In the genomic region with DNA sequence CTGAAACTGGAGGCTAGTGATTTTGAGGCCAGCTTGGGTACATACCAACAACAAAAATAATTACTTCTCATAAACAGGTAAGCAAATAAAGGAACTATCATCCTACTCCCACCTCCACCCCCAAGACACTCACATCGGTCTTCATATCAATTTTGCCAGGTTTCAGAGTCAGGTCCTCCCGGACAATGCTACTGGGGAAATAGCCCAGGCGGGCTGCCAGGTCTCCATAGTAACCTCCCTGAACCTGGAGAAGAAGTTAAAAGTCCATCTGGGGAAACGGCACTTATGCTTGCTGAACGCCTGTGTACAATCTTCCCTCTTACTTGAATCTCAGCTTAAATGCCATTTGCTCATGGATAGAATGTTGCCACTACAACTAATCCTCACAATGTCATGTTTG, we compare ENCODE assay signal across 9 mouse cellular contexts. TPM values are rescaled to one million over a fixed set of nuclear protein-coding genes. Genes with fewer than 3 reads are reported as not detected.
DNase-seq lines count a peak whose midpoint lies in the region; ATAC-seq and TF ChIP-seq lines count a peak whose summit lies in the region.
"Had no signal": no experiment of that assay in that cellular context is flagged by ENCODE, and none has a peak within 500 bp of the region (broad histone marks: within the 10 kb centered on the region; RNA-seq: fewer than 3 reads in every experiment).

No protein-coding gene starts in this region.

- peak overlapping the region; percentile 60 for H3K4me3 ChIP-seq in embryonic facial prominence, embryonic 12.5 days
- H3K4me3 ChIP-seq in embryonic facial prominence, embryonic 10.5 days = no peak overlapping the region
- H3K4me3 ChIP-seq in liver, postnatal 0 days (ENCODE audit: low read depth, low read length) = no peak overlapping the region

- no peak for TF ChIP-seq EP300 in liver, postnatal 0 days (IDR thresholded peaks at IDR 0.05; ENCODE audit: low read depth)

- peaks cover 10% of the 10 kb centered on the region; the same call in 1 of the 2 replicates for H3K4me1 ChIP-seq in embryonic facial prominence, embryonic 12.5 days
- H3K4me1 ChIP-seq in embryonic facial prominence, embryonic 10.5 days = peaks cover 15% of the 10 kb centered on the region
- H3K4me1 ChIP-seq in liver, postnatal 0 days (ENCODE audit: insufficient read depth) = peaks cover 21% of the 10 kb centered on the region

- no peak for TF ChIP-seq CTCF in liver, postnatal 0 days (IDR thresholded peaks at IDR 0.05; ENCODE audit: low read depth)

- no peaks in the 10 kb centered on the region for H3K27me3 ChIP-seq in embryonic facial prominence, embryonic 12.5 days
- no peaks in the 10 kb centered on the region for H3K27me3 ChIP-seq in embryonic facial prominence, embryonic 10.5 days (replicated peaks; ENCODE audit: low read depth, poor library complexity, severe bottlenecking)
- no peaks in the 10 kb centered on the region for H3K27me3 ChIP-seq in liver, postnatal 0 days (ENCODE audit: insufficient read depth, low read length)

- WGBS in embryonic facial prominence, embryonic 12.5 days = 77% methylated on average over 5 of the region's 5 CpGs
- WGBS in embryonic facial prominence, embryonic 10.5 days = 87% methylated on average over 5 of the region's 5 CpGs
- 56% methylated on average over 5 of the region's 5 CpGs for WGBS in liver, postnatal 0 days (ENCODE audit: insufficient replicate concordance)

- no peak overlapping the region for H3K9ac ChIP-seq in embryonic facial prominence, embryonic 12.5 days
- no peak overlapping the region for H3K9ac ChIP-seq in liver, postnatal 0 days (replicated peaks)

- intact Hi-C loops in heart, postnatal 25 days (cut with DNase I) = no loop called here

- H3K9me3 ChIP-seq in embryonic facial prominence, embryonic 12.5 days = no peaks in the 10 kb centered on the region
- no peaks in the 10 kb centered on the region for H3K9me3 ChIP-seq in embryonic facial prominence, embryonic 10.5 days
- no peaks in the 10 kb centered on the region for H3K9me3 ChIP-seq in liver, postnatal 0 days (ENCODE audit: low read length)

- H3K36me3 ChIP-seq in embryonic facial prominence, embryonic 12.5 days = peaks cover 13% of the 10 kb centered on the region
- H3K36me3 ChIP-seq in embryonic facial prominence, embryonic 10.5 days (replicated peaks) = peaks cover 30% of the 10 kb centered on the region
- peaks cover 4% of the 10 kb centered on the region for H3K36me3 ChIP-seq in liver, postnatal 0 days (replicated peaks; ENCODE audit: insufficient read depth, low read length)

- H3K4me2 ChIP-seq in embryonic facial prominence, embryonic 12.5 days (replicated peaks) = peak overlapping the region; percentile 47
- H3K4me2 ChIP-seq in liver, postnatal 0 days (ENCODE audit: low read depth, low read length) = peak overlapping the region; percentile 0; the same call in 1 of the 2 replicates

- no peak for ATAC-seq in embryonic facial prominence, embryonic 12.5 days (ENCODE audit: insufficient number of reproducible peaks, insufficient read depth, low FRiP score, low TSS enrichment)
- no peak for ATAC-seq in liver, postnatal 0 days
- no peak for ATAC-seq in monocyte, adult 5-6 weeks (replicated peaks; ENCODE audit: insufficient number of reproducible peaks, low FRiP score, low TSS enrichment, poor library complexity, severe bottlenecking)
- ATAC-seq in erythroid progenitor cell, adult 5-6 weeks (replicated peaks; ENCODE audit: low FRiP score, poor library complexity, severe bottlenecking) = no peak

- H3K27ac ChIP-seq in embryonic facial prominence, embryonic 12.5 days = 0 out of 2 replicates have a peak overlapping the region, but pooled peaks have one; percentile 78
- H3K27ac ChIP-seq in embryonic facial prominence, embryonic 10.5 days (replicated peaks) = no peak overlapping the region
- peak overlapping the region; percentile 87; the same call in 1 of the 2 replicates for H3K27ac ChIP-seq in liver, postnatal 0 days (ENCODE audit: low read depth)

- DNase-seq in embryonic facial prominence, embryonic 10.5 days (ENCODE audit: low spot score) = no peak
- DNase-seq in adrenal gland, adult 8-10 months = peak; percentile 45
- peak; percentile 50 for DNase-seq in heart, postnatal 25 days (ENCODE audit: low spot score)
- DNase-seq in liver, postnatal 0 days = peak; percentile 71
- DNase-seq in yolk sac, embryonic 10.5 days (ENCODE audit: low spot score) = no peak

RNA-seq across cellular contexts. Expression of a gene that starts 0.8 kb away (rescaled TPM):
- 0.49 and 0.67 TPM in 2 replicates for polyA plus RNA-seq in embryonic facial prominence, embryonic 12.5 days (2016; fragmentation: Nextera tagmentation; extraction: Ambion mirVana)
- 1.3 TPM in 1 of 2 replicates, not detected in the other for polyA plus RNA-seq in embryonic facial prominence, embryonic 10.5 days (2016; fragmentation: Nextera tagmentation; extraction: Ambion mirVana)
- not detected for total RNA-seq in adrenal gland, adult 8-10 months (2022)
- not detected for total RNA-seq in heart, postnatal 25 days (2021)
- polyA plus RNA-seq in liver, postnatal 0 days (2015; fragmentation: Nextera tagmentation; extraction: Ambion mirVana) = not detected in 2 replicates
- not detected in 3 replicates for total RNA-seq in monocyte, adult 5-6 weeks (2017)
- not detected in 2 replicates for total RNA-seq in erythroid progenitor cell, adult 5-6 weeks (2015; ENCODE audit: low replicate concordance)
- not detected in 2 replicates for total RNA-seq in erythroid progenitor cell, adult 5-6 weeks (2017; ENCODE audit: low replicate concordance)
- polyA plus RNA-seq: cortical plate, adult 2 months had no signal

RNA-seq across cellular contexts. Expression of a gene that starts 0.9 kb away (rescaled TPM):
- polyA plus RNA-seq in embryonic facial prominence, embryonic 12.5 days (2016; fragmentation: Nextera tagmentation; extraction: Ambion mirVana) = 38.8 and 50.4 TPM in 2 replicates
- polyA plus RNA-seq in embryonic facial prominence, embryonic 10.5 days (2016; fragmentation: Nextera tagmentation; extraction: Ambion mirVana) = 0.62 and 1.5 TPM in 2 replicates
- under 1 TPM in 2 of 4 experiments, not detected in 2; 0.32 to 0.64 TPM for total RNA-seq in adrenal gland, adult 8-10 months (2022)
- not detected for total RNA-seq in heart, postnatal 25 days (2021)
- 0.88 and 0.99 TPM in 2 replicates for polyA plus RNA-seq in liver, postnatal 0 days (2015; fragmentation: Nextera tagmentation; extraction: Ambion mirVana)
- total RNA-seq in monocyte, adult 5-6 weeks (2017) = 2.7 TPM in 1 of 3 replicates, not detected in the others
- total RNA-seq in erythroid progenitor cell, adult 5-6 weeks (2015; ENCODE audit: low replicate concordance) = not detected in 2 replicates
- not detected in 2 replicates for total RNA-seq in erythroid progenitor cell, adult 5-6 weeks (2017; ENCODE audit: low replicate concordance)

RNA-seq across cellular contexts. Expression of a gene that starts 1.3 kb away (rescaled TPM):
- 63.9 and 71.4 TPM in 2 replicates for polyA plus RNA-seq in embryonic facial prominence, embryonic 12.5 days (2016; fragmentation: Nextera tagmentation; extraction: Ambion mirVana)
- 60.0 and 63.1 TPM in 2 replicates for polyA plus RNA-seq in embryonic facial prominence, embryonic 10.5 days (2016; fragmentation: Nextera tagmentation; extraction: Ambion mirVana)
- 10 to 100 TPM; 60.6 to 88.0 (median 81.4) TPM for total RNA-seq in adrenal gland, adult 8-10 months (2022)
- 10 to 100 TPM; 12.0 to 13.7 TPM for total RNA-seq in heart, postnatal 25 days (2021)
- 31.5 and 32.7 TPM in 2 replicates for polyA plus RNA-seq in liver, postnatal 0 days (2015; fragmentation: Nextera tagmentation; extraction: Ambion mirVana)
- total RNA-seq in monocyte, adult 5-6 weeks (2017) = 19.0 to 40.2 TPM (median 40.1 TPM) in 3 replicates
- total RNA-seq in erythroid progenitor cell, adult 5-6 weeks (2015; ENCODE audit: low replicate concordance) = 3.2 and 9.2 TPM in 2 replicates
- total RNA-seq in erythroid progenitor cell, adult 5-6 weeks (2017; ENCODE audit: low replicate concordance) = 3.2 and 9.8 TPM in 2 replicates

RNA-seq across cellular contexts. Expression of a gene that starts 13.4 kb away (rescaled TPM):
- polyA plus RNA-seq in embryonic facial prominence, embryonic 12.5 days (2016; fragmentation: Nextera tagmentation; extraction: Ambion mirVana) = 95.8 and 99.8 TPM in 2 replicates
- 77.5 and 81.3 TPM in 2 replicates for polyA plus RNA-seq in embryonic facial prominence, embryonic 10.5 days (2016; fragmentation: Nextera tagmentation; extraction: Ambion mirVana)
- 100 to 1,000 TPM in 3 of 4 experiments, 10 to 100 TPM in 1; 98.6 to 118 (median 107) TPM for total RNA-seq in adrenal gland, adult 8-10 months (2022)
- 10 to 100 TPM; 60.6 to 61.7 TPM for total RNA-seq in heart, postnatal 25 days (2021)
- polyA plus RNA-seq in liver, postnatal 0 days (2015; fragmentation: Nextera tagmentation; extraction: Ambion mirVana) = 32.9 and 33.5 TPM in 2 replicates
- 51.9 to 73.8 TPM (median 54.0 TPM) in 3 replicates for total RNA-seq in monocyte, adult 5-6 weeks (2017)
- 13.0 and 13.4 TPM in 2 replicates for total RNA-seq in erythroid progenitor cell, adult 5-6 weeks (2015; ENCODE audit: low replicate concordance)
- 4.9 and 9.6 TPM in 2 replicates for total RNA-seq in erythroid progenitor cell, adult 5-6 weeks (2017; ENCODE audit: low replicate concordance)

RNA-seq across cellular contexts. Expression of a gene that starts 15.5 kb away (rescaled TPM):
- 3.7 and 4.7 TPM in 2 replicates for polyA plus RNA-seq in embryonic facial prominence, embryonic 12.5 days (2016; fragmentation: Nextera tagmentation; extraction: Ambion mirVana)
- 4.3 and 4.7 TPM in 2 replicates for polyA plus RNA-seq in embryonic facial prominence, embryonic 10.5 days (2016; fragmentation: Nextera tagmentation; extraction: Ambion mirVana)
- total RNA-seq in adrenal gland, adult 8-10 months (2022) = 10 to 100 TPM; 24.7 to 29.3 (median 27.4) TPM
- 10 to 100 TPM; 13.9 to 15.8 TPM for total RNA-seq in heart, postnatal 25 days (2021)
- polyA plus RNA-seq in liver, postnatal 0 days (2015; fragmentation: Nextera tagmentation; extraction: Ambion mirVana) = 1.00 and 1.1 TPM in 2 replicates
- total RNA-seq in monocyte, adult 5-6 weeks (2017) = 0.53 to 4.7 TPM (median 1.0 TPM) in 3 replicates
- 0.84 and 9.4 TPM in 2 replicates for total RNA-seq in erythroid progenitor cell, adult 5-6 weeks (2015; ENCODE audit: low replicate concordance)
- not detected in 2 replicates for total RNA-seq in erythroid progenitor cell, adult 5-6 weeks (2017; ENCODE audit: low replicate concordance)

Comparison
In these comparisons a context has a peak if more than half of its experiments do, and no peak if none do; other contexts are left out.
1. DNase-seq: peak in adrenal gland, adult 8-10 months (single experiment), heart, postnatal 25 days (single experiment) and liver, postnatal 0 days (single experiment); none in embryonic facial prominence, embryonic 10.5 days (single experiment) and yolk sac, embryonic 10.5 days (single experiment).